Mouse (Mus musculus): Measurements from ENCODE around the gene Zfp454. TPM values are rescaled to one million over a fixed set of nuclear protein-coding genes. Genes with fewer than 3 reads are reported as not detected.

Zfp454 gene
- polyA plus RNA-seq, 1 experiment from 2014 or later, result 13.8 TPM

GRCm38 (mm10) chr11:50908136-50908535, 20.7 kb upstream of the Zfp454 start:
- no peak overlapping the region for H3K4me3 ChIP-seq (ENCODE audit: low read depth, low read length)
- no peak overlapping the region for H3K4me2 ChIP-seq (ENCODE audit: low read depth, low read length)
- H3K27me3 ChIP-seq (ENCODE audit: control insufficient read depth, insufficient read depth, low read length), result no peaks in the 10 kb centered on the region
- H3K36me3 ChIP-seq (ENCODE audit: control insufficient read depth, insufficient read depth, low read length), result peaks cover 86% of the 10 kb centered on the region
- WGBS, result 86% methylated on average over 5 of the region's 5 CpGs
- no peak overlapping the region for H3K9ac ChIP-seq (replicated peaks; ENCODE audit: low read depth, low read length)
- H3K9me3 ChIP-seq (ENCODE audit: control insufficient read depth, low read length), result peaks cover 48% of the 10 kb centered on the region
- ATAC-seq (ENCODE audit: low read depth), result no peak
- no peaks in the 10 kb centered on the region for H3K4me1 ChIP-seq (ENCODE audit: control insufficient read depth, insufficient read depth, low read length)
- no peak overlapping the region for H3K27ac ChIP-seq (ENCODE audit: low read depth, low read length)

- H3K27ac ChIP-seq (ENCODE audit: low read depth, low read length), result no peak overlapping the region
Observed at GRCm38 (mm10) chr11:50897359-50897758, 9.9 kb upstream of the Zfp454 start.

GRCm38 (mm10) chr11:50892441-50892840, 5.0 kb upstream of the Zfp454 start:
- no peaks in the 10 kb centered on the region for H3K36me3 ChIP-seq (ENCODE audit: control insufficient read depth, insufficient read depth, low read length)
- H3K27ac ChIP-seq (ENCODE audit: low read depth, low read length), result no peak overlapping the region
- no peaks in the 10 kb centered on the region for H3K4me1 ChIP-seq (ENCODE audit: control insufficient read depth, insufficient read depth, low read length)
- no peak for ATAC-seq (ENCODE audit: low read depth)
- H3K27me3 ChIP-seq (ENCODE audit: control insufficient read depth, insufficient read depth, low read length), result no peaks in the 10 kb centered on the region
- WGBS, result 51% methylated on average over 2 of the region's 2 CpGs
- no peak overlapping the region for H3K9ac ChIP-seq (replicated peaks; ENCODE audit: low read depth, low read length)
- peaks cover 5% of the 10 kb centered on the region for H3K9me3 ChIP-seq (ENCODE audit: control insufficient read depth, low read length)
- no peak overlapping the region for H3K4me2 ChIP-seq (ENCODE audit: low read depth, low read length)
- no peak overlapping the region for H3K4me3 ChIP-seq (ENCODE audit: low read depth, low read length)

More at GRCm38 (mm10) chr11:50897359-50897758, 9.9 kb upstream of the Zfp454 start:
- Histone ChIP-seq H3K36me3 (ENCODE audit: control insufficient read depth, insufficient read depth, low read length) (peaks cover 28% of the 10 kb centered on the region), H3K9ac (replicated peaks; ENCODE audit: low read depth, low read length) (no peak overlapping the region), H3K9me3 (ENCODE audit: control insufficient read depth, low read length) (peaks cover 29% of the 10 kb centered on the region), H3K4me3 (ENCODE audit: low read depth, low read length) (no peak overlapping the region), H3K4me2 (ENCODE audit: low read depth, low read length) (no peak overlapping the region), H3K4me1 (ENCODE audit: control insufficient read depth, insufficient read depth, low read length) (no peaks in the 10 kb centered on the region), H3K27me3 (ENCODE audit: control insufficient read depth, insufficient read depth, low read length) (no peaks in the 10 kb centered on the region)
- ATAC-seq (ENCODE audit: low read depth), result no peak
- WGBS, result 84% methylated on average over 1 of the region's 1 CpGs

- Histone ChIP-seq H3K4me2 (ENCODE audit: low read depth, low read length) (peak overlapping the region; percentile 74), H3K9me3 (ENCODE audit: control insufficient read depth, low read length) (peaks cover 4% of the 10 kb centered on the region; the same call in 1 of the 2 replicates), H3K27ac (ENCODE audit: low read depth, low read length) (peak overlapping the region; percentile 76), H3K27me3 (ENCODE audit: control insufficient read depth, insufficient read depth, low read length) (no peaks in the 10 kb centered on the region), H3K9ac (replicated peaks; ENCODE audit: low read depth, low read length) (peak overlapping the region; percentile 60), H3K4me1 (ENCODE audit: control insufficient read depth, insufficient read depth, low read length) (peaks cover 7% of the 10 kb centered on the region; the same call in 1 of the 2 replicates), H3K36me3 (ENCODE audit: control insufficient read depth, insufficient read depth, low read length) (peaks cover 13% of the 10 kb centered on the region; the same call in 1 of the 2 replicates), H3K4me3 (ENCODE audit: low read depth, low read length) (peak overlapping the region; percentile 48)
- peak; percentile 9 for ATAC-seq (ENCODE audit: low read depth)
- 29% methylated on average over 10 of the region's 10 CpGs for WGBS
Observed at GRCm38 (mm10) chr11:50886933-50887293, 538 bp downstream of the Zfp454 start.

- H3K4me2 ChIP-seq (ENCODE audit: low read depth, low read length), result peak overlapping the region; percentile 74
- no peaks in the 10 kb centered on the region for H3K27me3 ChIP-seq (ENCODE audit: control insufficient read depth, insufficient read depth, low read length)
- peaks cover 16% of the 10 kb centered on the region; the same call in 1 of the 2 replicates for H3K36me3 ChIP-seq (ENCODE audit: control insufficient read depth, insufficient read depth, low read length)
- ATAC-seq (ENCODE audit: low read depth), result no peak
- H3K27ac ChIP-seq (ENCODE audit: low read depth, low read length), result no peak overlapping the region
- H3K4me3 ChIP-seq (ENCODE audit: low read depth, low read length), result peak overlapping the region; percentile 48
- H3K4me1 ChIP-seq (ENCODE audit: control insufficient read depth, insufficient read depth, low read length), result peaks cover 7% of the 10 kb centered on the region; the same call in 1 of the 2 replicates
- 48% methylated on average over 8 of the region's 8 CpGs for WGBS
- H3K9ac ChIP-seq (replicated peaks; ENCODE audit: low read depth, low read length), result peak overlapping the region; percentile 60; the same call in 1 of the 2 replicates
- peaks cover 4% of the 10 kb centered on the region; the same call in 1 of the 2 replicates for H3K9me3 ChIP-seq (ENCODE audit: control insufficient read depth, low read length)
Observed at GRCm38 (mm10) chr11:50886231-50886932, 1.1 kb downstream of the Zfp454 start.

GRCm38 (mm10) chr11:50883756-50884155, 3.7 kb downstream of the Zfp454 start:
- Histone ChIP-seq H3K9ac (replicated peaks; ENCODE audit: low read depth, low read length) (no peak overlapping the region), H3K4me2 (ENCODE audit: low read depth, low read length) (no peak overlapping the region), H3K9me3 (ENCODE audit: control insufficient read depth, low read length) (no peaks in the 10 kb centered on the region), H3K27ac (ENCODE audit: low read depth, low read length) (no peak overlapping the region), H3K36me3 (ENCODE audit: control insufficient read depth, insufficient read depth, low read length) (peaks cover 20% of the 10 kb centered on the region; the same call in 1 of the 2 replicates), H3K4me3 (ENCODE audit: low read depth, low read length) (no peak overlapping the region), H3K27me3 (ENCODE audit: control insufficient read depth, insufficient read depth, low read length) (no peaks in the 10 kb centered on the region), H3K4me1 (ENCODE audit: control insufficient read depth, insufficient read depth, low read length) (peaks cover 7% of the 10 kb centered on the region; the same call in 1 of the 2 replicates)
- no peak for ATAC-seq (ENCODE audit: low read depth)
- WGBS, result 90% methylated on average over 3 of the region's 3 CpGs

- no peak overlapping the region for H3K9ac ChIP-seq (replicated peaks; ENCODE audit: low read depth, low read length)
- H3K9me3 ChIP-seq (ENCODE audit: control insufficient read depth, low read length), result peaks cover 3% of the 10 kb centered on the region
- H3K27ac ChIP-seq (ENCODE audit: low read depth, low read length), result no peak overlapping the region
- H3K27me3 ChIP-seq (ENCODE audit: control insufficient read depth, insufficient read depth, low read length), result no peaks in the 10 kb centered on the region
- H3K4me2 ChIP-seq (ENCODE audit: low read depth, low read length), result no peak overlapping the region
- WGBS, result 93% methylated on average over 3 of the region's 3 CpGs
- no peak for ATAC-seq (ENCODE audit: low read depth)
- H3K36me3 ChIP-seq (ENCODE audit: control insufficient read depth, insufficient read depth, low read length), result peaks cover 46% of the 10 kb centered on the region
- H3K4me3 ChIP-seq (ENCODE audit: low read depth, low read length), result no peak overlapping the region
- H3K4me1 ChIP-seq (ENCODE audit: control insufficient read depth, insufficient read depth, low read length), result no peaks in the 10 kb centered on the region
Observed at GRCm38 (mm10) chr11:50878641-50879040, 8.8 kb downstream of the Zfp454 start.

- peaks cover 37% of the 10 kb centered on the region for H3K27me3 ChIP-seq (ENCODE audit: control insufficient read depth, insufficient read depth, low read length)
- peak; percentile 41; the same call in 1 of the 2 replicates for ATAC-seq (ENCODE audit: low read depth)
Observed at GRCm38 (mm10) chr11:50850989-50851601, 36.4 kb downstream of the Zfp454 start.

GRCm38 (mm10) chr11:50850177-50850735, 37.2 kb downstream of the Zfp454 start, which contains the start of gene Grm6:
Grm6 (plus strand) TSS chr11:50850685.
- WGBS, result 2% methylated on average over 11 of the region's 11 CpGs
- Histone ChIP-seq H3K4me3 (ENCODE audit: low read depth, low read length) (peak within 1 kb of the TSS; percentile 37), H3K27me3 (ENCODE audit: control insufficient read depth, insufficient read depth, low read length) (peaks cover 37% of the 10 kb centered on the region), H3K9ac (replicated peaks; ENCODE audit: low read depth, low read length) (peak within 1 kb of the TSS; percentile 48), H3K4me2 (ENCODE audit: low read depth, low read length) (peak within 1 kb of the TSS; percentile 93), H3K36me3 (ENCODE audit: control insufficient read depth, insufficient read depth, low read length) (no peaks in the 10 kb centered on the region), H3K27ac (ENCODE audit: low read depth, low read length) (no peak within 1 kb of the TSS), H3K9me3 (ENCODE audit: control insufficient read depth, low read length) (no peaks in the 10 kb centered on the region), H3K4me1 (ENCODE audit: control insufficient read depth, insufficient read depth, low read length) (peaks cover 10% of the 10 kb centered on the region; the same call in 1 of the 2 replicates)
- ATAC-seq (ENCODE audit: low read depth), result no peak

More at GRCm38 (mm10) chr11:50850989-50851601, 36.4 kb downstream of the Zfp454 start:
- 0% methylated on average over 65 of the region's 72 CpGs for WGBS
- Histone ChIP-seq H3K9me3 (ENCODE audit: control insufficient read depth, low read length) (no peaks in the 10 kb centered on the region), H3K36me3 (ENCODE audit: control insufficient read depth, insufficient read depth, low read length) (no peaks in the 10 kb centered on the region), H3K27ac (ENCODE audit: low read depth, low read length) (no peak overlapping the region), H3K9ac (replicated peaks; ENCODE audit: low read depth, low read length) (peak overlapping the region; percentile 48), H3K4me1 (ENCODE audit: control insufficient read depth, insufficient read depth, low read length) (peaks cover 10% of the 10 kb centered on the region; the same call in 1 of the 2 replicates), H3K4me3 (ENCODE audit: low read depth, low read length) (peak overlapping the region; percentile 37), H3K4me2 (ENCODE audit: low read depth, low read length) (peak overlapping the region; percentile 93)

Data from neural tube, embryonic 14.5 days (tissue).